Mouse (Mus musculus) testis, postnatal 14 days (tissue): ENCODE results near the gene Qser1.

Source experiments
- DNase-seq: peaks from one replicate; pipeline ENCODE4 v3.0.0; 2021; ENCODE audit warnings: low spot score

Gene Qser1

GRCm38 (mm10) chr2:104732562-104733256 lies 83.9 kb downstream of the Qser1 start:
- no peak for DNase-seq

GRCm38 (mm10) chr2:104732033-104732444 lies 84.5 kb downstream of the Qser1 start:
- DNase-seq, result no peak

- DNase-seq, result no peak
Measured at GRCm38 (mm10) chr2:104727369-104727768, 89.2 kb downstream of the Qser1 start.

GRCm38 (mm10) chr2:104722021-104722420 lies 94.5 kb downstream of the Qser1 start:
- DNase-seq, result no peak

- DNase-seq, result no peak
Measured at GRCm38 (mm10) chr2:104717827-104718226, 98.7 kb downstream of the Qser1 start.

- DNase-seq, result no peak
Measured at GRCm38 (mm10) chr2:104717231-104717735, 99.3 kb downstream of the Qser1 start.

GRCm38 (mm10) chr2:104716279-104716678 lies 100.3 kb downstream of the Qser1 start, which contains the start of gene Pin1rt1:
Gene Pin1rt1 (minus strand): TSS chr2:104716379.
- no peak for DNase-seq

- no peak for DNase-seq
Measured at GRCm38 (mm10) chr2:104714254-104714691, 102.3 kb downstream of the Qser1 start.

- DNase-seq, result no peak
Measured at GRCm38 (mm10) chr2:104712486-104712809, 104.1 kb downstream of the Qser1 start.

GRCm38 (mm10) chr2:104711585-104712485 lies 104.7 kb downstream of the Qser1 start, which contains the start of gene Tcp11l1:
Gene Tcp11l1 (minus strand): TSS chr2:104712169.
- DNase-seq, result peak; percentile 48

GRCm38 (mm10) chr2:104710670-104711370 lies 105.7 kb downstream of the Qser1 start:
- DNase-seq, result no peak

GRCm38 (mm10) chr2:104709786-104710337 lies 106.7 kb downstream of the Qser1 start:
- DNase-seq, result peak; percentile 61
